Mouse (Mus musculus): Measurements from ENCODE around the gene Klf16.

Gene Klf16

GRCm38 (mm10) chr10:80543873-80544272 is 33.2 kb downstream of the Klf16 start:
- no peak for DNase-seq (ENCODE audit: extremely low spot score, low spot score)

- no peak for DNase-seq (ENCODE audit: extremely low spot score, low spot score)
Observed at GRCm38 (mm10) chr10:80539493-80539892, 37.6 kb downstream of the Klf16 start.

GRCm38 (mm10) chr10:80538710-80539394 is 38.3 kb downstream of the Klf16 start, which contains the start of gene Atp8b3:
Gene Atp8b3 (minus strand): TSS chr10:80539124.
- peak; percentile 63 for DNase-seq (ENCODE audit: extremely low spot score, low spot score)

- DNase-seq (ENCODE audit: extremely low spot score, low spot score): no peak
Observed at GRCm38 (mm10) chr10:80538180-80538579, 38.9 kb downstream of the Klf16 start.

- no peak for DNase-seq (ENCODE audit: extremely low spot score, low spot score)
Observed at GRCm38 (mm10) chr10:80535711-80536110, 41.4 kb downstream of the Klf16 start.

GRCm38 (mm10) chr10:80535071-80535470 is 42.0 kb downstream of the Klf16 start:
- DNase-seq (ENCODE audit: extremely low spot score, low spot score): no peak

GRCm38 (mm10) chr10:80533704-80534103 is 43.4 kb downstream of the Klf16 start:
- no peak for DNase-seq (ENCODE audit: extremely low spot score, low spot score)

- DNase-seq (ENCODE audit: extremely low spot score, low spot score): no peak
Observed at GRCm38 (mm10) chr10:80532783-80533182, 44.3 kb downstream of the Klf16 start.

GRCm38 (mm10) chr10:80526172-80526571 is 50.9 kb downstream of the Klf16 start:
- DNase-seq (ENCODE audit: extremely low spot score, low spot score): no peak

- DNase-seq (ENCODE audit: extremely low spot score, low spot score): no peak
Observed at GRCm38 (mm10) chr10:80523299-80523698, 53.8 kb downstream of the Klf16 start.

- no peak for DNase-seq (ENCODE audit: extremely low spot score, low spot score)
Observed at GRCm38 (mm10) chr10:80519287-80519686, 57.8 kb downstream of the Klf16 start.

Data from neural tube, embryonic 10.5 days (tissue).